Mouse (Mus musculus): Measurements from ENCODE around the gene Jade3. TPM values are rescaled to one million over a fixed set of nuclear protein-coding genes. Genes with fewer than 3 reads are reported as not detected.
"Not testable (repeated sequence)": the region's sequence is repeated elsewhere in the genome, so short reads cannot be mapped to it uniquely, and the experiment has no call there.

The Jade3 gene
- 9.5 and 10.1 TPM in 2 replicates for polyA plus RNA-seq (2016; fragmentation: Nextera tagmentation; extraction: Ambion mirVana)

- H3K27ac ChIP-seq (replicated peaks) = peak within 1 kb of the TSS; percentile 81
- H3K4me1 ChIP-seq = no peaks in the 10 kb centered on the region
- H3K4me3 ChIP-seq = peak within 1 kb of the TSS; percentile 65
- peak; percentile 98 for ATAC-seq (ENCODE audit: low FRiP score, low read depth)
- no peaks in the 10 kb centered on the region for H3K36me3 ChIP-seq
- H3K9ac ChIP-seq (replicated peaks) = peak within 1 kb of the TSS; percentile 72
- H3K27me3 ChIP-seq = no peaks in the 10 kb centered on the region
- WGBS = 18% methylated on average over 53 of the region's 67 CpGs
- H3K4me2 ChIP-seq (replicated peaks) = peak within 1 kb of the TSS; percentile 54
- 0 out of 2 replicates have a peak, but pooled peaks cover 2% of the 10 kb centered on the region for H3K9me3 ChIP-seq
These were observed at the start of gene Jade3 for GRCm38 (mm10) chrX:20425140-20425838. Gene Jade3 (plus strand): TSS chrX:20425688.

DNA sequence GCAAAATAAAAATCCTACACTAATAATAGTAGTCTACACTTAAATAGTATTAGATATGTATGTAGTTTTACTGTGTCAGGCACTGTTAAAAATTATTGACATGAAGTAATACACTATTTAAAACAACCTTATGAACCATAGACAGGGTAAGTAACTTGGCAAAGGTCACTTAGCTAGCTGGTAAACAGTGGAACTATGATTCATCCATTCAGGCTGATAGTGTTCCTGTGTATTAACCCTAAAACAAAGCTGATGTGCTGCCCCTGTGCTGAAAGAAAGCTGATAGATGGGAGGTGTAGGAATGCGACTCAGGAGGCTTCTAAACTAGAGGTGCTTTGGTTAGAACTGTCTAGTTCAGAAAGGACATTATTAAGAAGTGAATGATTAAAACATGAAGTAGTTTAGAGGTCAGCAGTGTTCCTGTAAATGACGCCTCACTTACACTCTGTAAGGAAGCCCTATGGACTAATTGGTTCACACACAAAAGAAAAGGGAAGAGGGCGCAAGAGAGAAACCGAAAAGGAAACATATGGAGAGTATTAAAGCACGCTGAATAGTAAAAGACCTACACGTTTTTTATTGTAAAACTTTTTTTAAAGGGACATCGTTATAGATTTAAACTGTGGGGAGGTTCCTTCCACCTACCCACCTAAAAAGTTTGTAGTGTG, 46.0 kb upstream of the Jade3 start:
- H3K9ac ChIP-seq (replicated peaks) = no peak overlapping the region
- no peak for ATAC-seq (ENCODE audit: low FRiP score, low read depth)

GRCm38 (mm10) chrX:20382260-20382659, 43.2 kb upstream of the Jade3 start:
- Histone ChIP-seq H3K4me3 (no peak overlapping the region), H3K9me3 (no peaks in the 10 kb centered on the region), H3K27ac (replicated peaks) (no peak overlapping the region), H3K27me3 (no peaks in the 10 kb centered on the region), H3K4me1 (no peaks in the 10 kb centered on the region), H3K4me2 (replicated peaks) (no peak overlapping the region), H3K36me3 (peaks cover 4% of the 10 kb centered on the region; the same call in 1 of the 2 replicates), H3K9ac (replicated peaks) (no peak overlapping the region)
- no peak for ATAC-seq (ENCODE audit: low FRiP score, low read depth)
- WGBS = 91% methylated on average over 6 of the region's 6 CpGs

More for the DNA sequence above, 46.0 kb upstream of the Jade3 start:
- Histone ChIP-seq H3K4me1 (no peaks in the 10 kb centered on the region), H3K36me3 (peaks cover 4% of the 10 kb centered on the region; the same call in 1 of the 2 replicates), H3K4me2 (replicated peaks) (no peak overlapping the region), H3K27me3 (no peaks in the 10 kb centered on the region), H3K9me3 (no peaks in the 10 kb centered on the region), H3K4me3 (no peak overlapping the region), H3K27ac (replicated peaks) (no peak overlapping the region)
- WGBS = 80% methylated on average over 7 of the region's 7 CpGs

DNA sequence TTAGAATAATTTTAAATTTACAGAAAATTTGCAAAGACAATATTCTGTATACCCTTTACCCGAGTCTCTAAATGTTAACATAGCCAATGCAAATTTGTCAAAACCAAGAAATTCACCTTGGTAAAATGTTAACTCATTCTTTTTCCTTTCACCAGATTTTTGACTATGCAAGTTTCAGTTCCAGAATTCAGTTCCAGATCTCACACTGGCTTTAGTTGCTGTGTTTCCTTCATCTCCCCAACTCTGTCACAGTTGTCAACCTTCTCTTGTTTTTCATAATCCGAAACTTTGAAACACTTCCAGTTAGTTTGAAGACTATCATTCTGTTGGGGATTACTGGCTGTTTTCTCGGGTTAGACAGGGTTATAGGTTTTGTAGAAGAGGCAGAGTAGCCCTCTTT, 38.5 kb upstream of the Jade3 start:
- Histone ChIP-seq H3K9me3 (no peaks in the 10 kb centered on the region), H3K4me2 (replicated peaks) (no peak overlapping the region), H3K4me1 (no peaks in the 10 kb centered on the region), H3K4me3 (no peak overlapping the region), H3K36me3 (peaks cover 4% of the 10 kb centered on the region; the same call in 1 of the 2 replicates), H3K27ac (replicated peaks) (no peak overlapping the region), H3K9ac (replicated peaks) (no peak overlapping the region), H3K27me3 (no peaks in the 10 kb centered on the region)
- WGBS = 78% methylated on average over 3 of the region's 3 CpGs
- no peak for ATAC-seq (ENCODE audit: low FRiP score, low read depth)

- H3K27ac ChIP-seq (replicated peaks); ATAC-seq (ENCODE audit: low FRiP score, low read depth); H3K4me3 ChIP-seq; H3K36me3 ChIP-seq; H3K9me3 ChIP-seq; H3K27me3 ChIP-seq; H3K4me2 ChIP-seq (replicated peaks); H3K9ac ChIP-seq (replicated peaks); H3K4me1 ChIP-seq: not testable (repeated sequence)
- 93% methylated on average over 9 of the region's 9 CpGs for WGBS
These were observed 33.5 kb upstream of the Jade3 start for GRCm38 (mm10) chrX:20391964-20392363.

- Histone ChIP-seq H3K27me3 (no peaks in the 10 kb centered on the region), H3K9ac (replicated peaks) (no peak overlapping the region), H3K27ac (replicated peaks) (no peak overlapping the region), H3K36me3 (no peaks in the 10 kb centered on the region), H3K9me3 (no peaks in the 10 kb centered on the region), H3K4me1 (no peaks in the 10 kb centered on the region), H3K4me3 (no peak overlapping the region), H3K4me2 (replicated peaks) (no peak overlapping the region)
- no peak for ATAC-seq (ENCODE audit: low FRiP score, low read depth)
- 78% methylated on average over 3 of the region's 3 CpGs for WGBS
These were observed 32.5 kb upstream of the Jade3 start for GRCm38 (mm10) chrX:20392942-20393341.

DNA sequence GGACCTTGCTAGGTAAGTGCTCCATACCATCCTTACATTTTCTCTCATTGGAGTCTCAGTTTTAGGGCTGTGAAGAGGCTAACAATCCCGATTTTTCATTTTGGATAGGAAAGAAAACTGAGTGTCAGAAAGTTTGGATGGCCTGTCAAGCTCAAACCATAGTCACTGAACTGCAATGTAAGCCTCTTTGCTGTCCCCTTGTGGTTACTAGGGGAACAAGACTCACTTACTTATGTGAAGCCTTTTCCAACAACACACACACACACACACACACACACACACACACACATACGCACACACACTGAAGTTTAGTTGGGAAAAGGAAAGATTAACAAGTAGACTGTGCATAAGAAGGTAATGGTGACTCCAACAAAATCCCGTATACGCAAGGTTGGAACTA, 21.4 kb upstream of the Jade3 start:
- ATAC-seq (ENCODE audit: low FRiP score, low read depth) = no peak
- H3K4me3 ChIP-seq = no peak overlapping the region
- no peak overlapping the region for H3K9ac ChIP-seq (replicated peaks)
- no peaks in the 10 kb centered on the region for H3K36me3 ChIP-seq
- no peaks in the 10 kb centered on the region for H3K4me1 ChIP-seq
- WGBS = 84% methylated on average over 4 of the region's 4 CpGs
- no peak overlapping the region for H3K4me2 ChIP-seq (replicated peaks)
- H3K27me3 ChIP-seq = no peaks in the 10 kb centered on the region
- H3K27ac ChIP-seq (replicated peaks) = no peak overlapping the region
- H3K9me3 ChIP-seq = no peaks in the 10 kb centered on the region

GRCm38 (mm10) chrX:20406909-20407308, 18.6 kb upstream of the Jade3 start:
- Histone ChIP-seq H3K27me3 (no peaks in the 10 kb centered on the region), H3K27ac (replicated peaks) (no peak overlapping the region), H3K9ac (replicated peaks) (no peak overlapping the region), H3K4me3 (no peak overlapping the region), H3K36me3 (no peaks in the 10 kb centered on the region), H3K4me1 (no peaks in the 10 kb centered on the region), H3K9me3 (no peaks in the 10 kb centered on the region), H3K4me2 (replicated peaks) (no peak overlapping the region)
- WGBS = 98% methylated on average over 2 of the region's 2 CpGs
- ATAC-seq (ENCODE audit: low FRiP score, low read depth) = no peak

GRCm38 (mm10) chrX:20407676-20408075, 17.8 kb upstream of the Jade3 start:
- Histone ChIP-seq H3K9ac (replicated peaks) (no peak overlapping the region), H3K4me2 (replicated peaks) (no peak overlapping the region), H3K27me3 (no peaks in the 10 kb centered on the region), H3K27ac (replicated peaks) (no peak overlapping the region), H3K36me3 (no peaks in the 10 kb centered on the region), H3K4me3 (no peak overlapping the region), H3K4me1 (no peaks in the 10 kb centered on the region), H3K9me3 (no peaks in the 10 kb centered on the region)
- 73% methylated on average over 2 of the region's 2 CpGs for WGBS
- ATAC-seq (ENCODE audit: low FRiP score, low read depth) = no peak

GRCm38 (mm10) chrX:20411382-20411781, 14.1 kb upstream of the Jade3 start:
- H3K27me3 ChIP-seq = no peaks in the 10 kb centered on the region
- H3K4me1 ChIP-seq = no peaks in the 10 kb centered on the region
- no peaks in the 10 kb centered on the region for H3K9me3 ChIP-seq
- no peak for ATAC-seq (ENCODE audit: low FRiP score, low read depth)
- no peaks in the 10 kb centered on the region for H3K36me3 ChIP-seq
- H3K9ac ChIP-seq (replicated peaks) = no peak overlapping the region
- H3K4me3 ChIP-seq = no peak overlapping the region
- 79% methylated on average over 4 of the region's 4 CpGs for WGBS
- H3K27ac ChIP-seq (replicated peaks) = no peak overlapping the region
- no peak overlapping the region for H3K4me2 ChIP-seq (replicated peaks)

GRCm38 (mm10) chrX:20412221-20412620, 13.3 kb upstream of the Jade3 start:
- Histone ChIP-seq H3K4me1 (no peaks in the 10 kb centered on the region), H3K27ac (replicated peaks) (no peak overlapping the region), H3K27me3 (no peaks in the 10 kb centered on the region), H3K9ac (replicated peaks) (no peak overlapping the region), H3K9me3 (no peaks in the 10 kb centered on the region), H3K4me2 (replicated peaks) (no peak overlapping the region), H3K36me3 (no peaks in the 10 kb centered on the region), H3K4me3 (no peak overlapping the region)
- 77% methylated on average over 3 of the region's 3 CpGs for WGBS
- ATAC-seq (ENCODE audit: low FRiP score, low read depth) = no peak

- no peak for ATAC-seq (ENCODE audit: low FRiP score, low read depth)
- Histone ChIP-seq H3K27me3 (no peaks in the 10 kb centered on the region), H3K9ac (replicated peaks) (no peak overlapping the region), H3K4me2 (replicated peaks) (no peak overlapping the region), H3K36me3 (no peaks in the 10 kb centered on the region), H3K27ac (replicated peaks) (no peak overlapping the region), H3K4me1 (no peaks in the 10 kb centered on the region), H3K9me3 (no peaks in the 10 kb centered on the region), H3K4me3 (no peak overlapping the region)
- WGBS = 62% methylated on average over 10 of the region's 10 CpGs
These were observed 10.4 kb upstream of the Jade3 start for GRCm38 (mm10) chrX:20414885-20415622.

Data from midbrain, embryonic 12.5 days (tissue).